Mouse (Mus musculus) stomach, embryonic 15.5 days (tissue): ENCODE data around the gene Scgb3a1. TPM values are rescaled to one million over a fixed set of nuclear protein-coding genes. Genes with fewer than 3 reads are reported as not detected.

Source experiments
- ATAC-seq: fragments of 200-750 bp; cut with Nextera tagmentation; 2 replicates; pipeline ENCODE4 v1.8.0; 2017; ENCODE audit warnings: low read depth, moderate number of reproducible peaks, moderate TSS enrichment; ENCODE audit not compliant: insufficient read depth, low FRiP score
- H3K27ac ChIP-seq: fragments of 300-500 bp; sonication (generic); 2 replicates; pipeline ENCODE4 v1.5.1; 2015; ENCODE audit warnings: mild to moderate bottlenecking, inconsistent platforms
- H3K27me3 ChIP-seq: fragments of 300-500 bp; sonication (generic); replicated peaks from 2 replicates; pipeline ENCODE4 v1.6.1; 2015; ENCODE audit warnings: inconsistent platforms
- H3K36me3 ChIP-seq: fragments of 300-500 bp; sonication (generic); 2 replicates; pipeline ENCODE4 v1.6.1; 2015; ENCODE audit warnings: inconsistent platforms
- H3K4me1 ChIP-seq: fragments of 300-500 bp; sonication (generic); 2 replicates; pipeline ENCODE4 v1.6.1; 2015; ENCODE audit warnings: inconsistent platforms
- H3K4me2 ChIP-seq: fragments of 300-500 bp; sonication (generic); 2 replicates; pipeline ENCODE4 v1.6.1; 2015; ENCODE audit warnings: mild to moderate bottlenecking, inconsistent platforms
- H3K4me3 ChIP-seq: fragments of 300-500 bp; sonication (generic); replicated peaks from 2 replicates; pipeline ENCODE4 v1.5.1; 2015; ENCODE audit warnings: inconsistent platforms
- H3K9ac ChIP-seq: fragments of 300-500 bp; sonication (generic); 2 replicates; pipeline ENCODE4 v1.6.1; 2015; ENCODE audit warnings: inconsistent platforms
- H3K9me3 ChIP-seq: fragments of 300-500 bp; sonication (generic); 2 replicates; pipeline ENCODE4 v1.6.1; 2016; ENCODE audit warnings: inconsistent platforms
- WGBS: fragments of 180-500 bp; shearing (Covaris S2); methylation state at CpG from one replicate; pipeline ENCODE4 v1.1.7; 2015; 5-methylcytosine and 5-hydroxymethylcytosine counted together
- polyA plus RNA-seq: library from polyadenylated mRNA; unstranded; fragments of >200 nt; fragmentation: Nextera tagmentation; extraction: Ambion mirVana; gene quantifications from 2 replicates; pipeline ENCODE4 v1.2.1, GENCODE M21; 2015

Gene Scgb3a1
- polyA plus RNA-seq, 1 experiment from 2014 or later: not detected

GRCm38 (mm10) chr11:49662292-49662780, 1.1 kb upstream of the Scgb3a1 start:
- Histone ChIP-seq H3K4me3 (no peak overlapping the region), H3K27me3 (no peaks in the 10 kb centered on the region), H3K9ac (no peak overlapping the region), H3K27ac (no peak overlapping the region), H3K4me2 (no peak overlapping the region), H3K9me3 (no peaks in the 10 kb centered on the region), H3K36me3 (no peaks in the 10 kb centered on the region), H3K4me1 (no peaks in the 10 kb centered on the region)
- no peak for ATAC-seq
- WGBS: 56% methylated on average over 15 of the region's 15 CpGs

GRCm38 (mm10) chr11:49664262-49665140, 1.1 kb downstream of the Scgb3a1 start:
- Histone ChIP-seq H3K36me3 (no peaks in the 10 kb centered on the region), H3K27me3 (no peaks in the 10 kb centered on the region), H3K27ac (no peak overlapping the region), H3K4me3 (no peak overlapping the region), H3K4me2 (no peak overlapping the region), H3K9ac (no peak overlapping the region), H3K9me3 (no peaks in the 10 kb centered on the region), H3K4me1 (no peaks in the 10 kb centered on the region)
- no peak for ATAC-seq
- WGBS: 72% methylated on average over 12 of the region's 12 CpGs

- no peaks in the 10 kb centered on the region for H3K9me3 ChIP-seq
- no peaks in the 10 kb centered on the region for H3K27me3 ChIP-seq
- H3K4me2 ChIP-seq: no peak overlapping the region
- ATAC-seq: no peak
- no peak overlapping the region for H3K4me3 ChIP-seq
- no peaks in the 10 kb centered on the region for H3K36me3 ChIP-seq
- no peak overlapping the region for H3K27ac ChIP-seq
- H3K4me1 ChIP-seq: no peaks in the 10 kb centered on the region
- 72% methylated on average over 4 of the region's 4 CpGs for WGBS
- H3K9ac ChIP-seq: no peak overlapping the region
These were observed 2.1 kb downstream of the Scgb3a1 start for GRCm38 (mm10) chr11:49665462-49665861.

- Histone ChIP-seq H3K9me3 (no peaks in the 10 kb centered on the region), H3K9ac (no peak overlapping the region), H3K4me3 (no peak overlapping the region), H3K4me1 (no peaks in the 10 kb centered on the region), H3K4me2 (no peak overlapping the region), H3K27ac (no peak overlapping the region), H3K36me3 (peaks cover 32% of the 10 kb centered on the region), H3K27me3 (no peaks in the 10 kb centered on the region)
- no peak for ATAC-seq
- WGBS: 84% methylated on average over 3 of the region's 3 CpGs
These were observed 10.0 kb downstream of the Scgb3a1 start for GRCm38 (mm10) chr11:49673433-49673832.

- Histone ChIP-seq H3K27me3 (no peaks in the 10 kb centered on the region), H3K4me2 (no peak overlapping the region), H3K9me3 (no peaks in the 10 kb centered on the region), H3K9ac (no peak overlapping the region), H3K4me1 (no peaks in the 10 kb centered on the region), H3K27ac (no peak overlapping the region), H3K36me3 (peaks cover 46% of the 10 kb centered on the region), H3K4me3 (no peak overlapping the region)
- WGBS: 94% methylated on average over 12 of the region's 12 CpGs
- ATAC-seq: no peak
These were observed 21.0 kb downstream of the Scgb3a1 start for GRCm38 (mm10) chr11:49684237-49684973.

GRCm38 (mm10) chr11:49695013-49695412, 31.6 kb downstream of the Scgb3a1 start:
- no peaks in the 10 kb centered on the region; the same call in 1 of the 2 replicates for H3K4me1 ChIP-seq
- H3K4me2 ChIP-seq: no peak overlapping the region
- no peaks in the 10 kb centered on the region for H3K9me3 ChIP-seq
- H3K9ac ChIP-seq: no peak overlapping the region
- no peaks in the 10 kb centered on the region for H3K27me3 ChIP-seq
- H3K27ac ChIP-seq: no peak overlapping the region
- H3K36me3 ChIP-seq: peaks cover 9% of the 10 kb centered on the region; the same call in 1 of the 2 replicates
- 83% methylated on average over 3 of the region's 3 CpGs for WGBS
- no peak for ATAC-seq
- no peak overlapping the region for H3K4me3 ChIP-seq

- Histone ChIP-seq H3K4me3 (no peak overlapping the region), H3K9me3 (no peaks in the 10 kb centered on the region), H3K27ac (no peak overlapping the region), H3K4me2 (no peak overlapping the region), H3K36me3 (peaks cover 9% of the 10 kb centered on the region; the same call in 1 of the 2 replicates), H3K9ac (no peak overlapping the region), H3K4me1 (no peaks in the 10 kb centered on the region; the same call in 1 of the 2 replicates), H3K27me3 (no peaks in the 10 kb centered on the region)
- WGBS: 69% methylated on average over 2 of the region's 2 CpGs
- no peak for ATAC-seq
These were observed 32.3 kb downstream of the Scgb3a1 start for GRCm38 (mm10) chr11:49695695-49696094.

- Histone ChIP-seq H3K4me1 (no peaks in the 10 kb centered on the region), H3K9ac (no peak overlapping the region), H3K9me3 (no peaks in the 10 kb centered on the region), H3K4me3 (no peak overlapping the region), H3K27me3 (no peaks in the 10 kb centered on the region), H3K27ac (no peak overlapping the region), H3K4me2 (no peak overlapping the region), H3K36me3 (peaks cover 14% of the 10 kb centered on the region; the same call in 1 of the 2 replicates)
- ATAC-seq: no peak
- WGBS: 91% methylated on average over 2 of the region's 2 CpGs
These were observed 33.1 kb downstream of the Scgb3a1 start for GRCm38 (mm10) chr11:49696472-49696871.

GRCm38 (mm10) chr11:49697779-49698178, 34.4 kb downstream of the Scgb3a1 start:
- Histone ChIP-seq H3K9ac (no peak overlapping the region), H3K4me2 (no peak overlapping the region), H3K27me3 (no peaks in the 10 kb centered on the region), H3K27ac (no peak overlapping the region), H3K4me3 (no peak overlapping the region), H3K4me1 (no peaks in the 10 kb centered on the region), H3K36me3 (peaks cover 19% of the 10 kb centered on the region), H3K9me3 (no peaks in the 10 kb centered on the region)
- 93% methylated on average over 5 of the region's 5 CpGs for WGBS
- no peak for ATAC-seq

- H3K4me3 ChIP-seq: no peak overlapping the region
- no peak overlapping the region for H3K9ac ChIP-seq
- H3K9me3 ChIP-seq: no peaks in the 10 kb centered on the region
- H3K27me3 ChIP-seq: no peaks in the 10 kb centered on the region
- no peak overlapping the region for H3K4me2 ChIP-seq
- H3K36me3 ChIP-seq: peaks cover 19% of the 10 kb centered on the region
- H3K27ac ChIP-seq: no peak overlapping the region
- ATAC-seq: no peak
- 91% methylated on average over 1 of the region's 1 CpGs for WGBS
- H3K4me1 ChIP-seq: no peaks in the 10 kb centered on the region
These were observed 35.7 kb downstream of the Scgb3a1 start for GRCm38 (mm10) chr11:49699079-49699478.

- WGBS: 96% methylated on average over 8 of the region's 8 CpGs
- Histone ChIP-seq H3K9ac (no peak overlapping the region), H3K9me3 (no peaks in the 10 kb centered on the region), H3K4me2 (no peak overlapping the region), H3K4me1 (no peaks in the 10 kb centered on the region), H3K4me3 (no peak overlapping the region), H3K36me3 (peaks cover 23% of the 10 kb centered on the region), H3K27me3 (no peaks in the 10 kb centered on the region), H3K27ac (no peak overlapping the region)
- no peak for ATAC-seq
These were observed 38.6 kb downstream of the Scgb3a1 start for GRCm38 (mm10) chr11:49702014-49702413.

GRCm38 (mm10) chr11:49704804-49705203, 41.4 kb downstream of the Scgb3a1 start:
- Histone ChIP-seq H3K4me3 (no peak overlapping the region), H3K27ac (no peak overlapping the region), H3K4me2 (no peak overlapping the region), H3K9me3 (no peaks in the 10 kb centered on the region), H3K4me1 (no peaks in the 10 kb centered on the region), H3K36me3 (peaks cover 19% of the 10 kb centered on the region), H3K9ac (no peak overlapping the region), H3K27me3 (no peaks in the 10 kb centered on the region)
- 68% methylated on average over 8 of the region's 8 CpGs for whole genome bisulfite sequencing
- ATAC-seq: no peak
